Mouse (Mus musculus) heart, embryonic 12.5 days (tissue): ENCODE results near the gene Heatr6. TPM values are rescaled to one million over a fixed set of nuclear protein-coding genes. Genes with fewer than 3 reads are reported as not detected.

Experiments
- ATAC-seq: fragments of 200-750 bp; cut with Nextera tagmentation; 2 replicates; pipeline ENCODE4 v1.8.0; 2017; ENCODE audit warnings: moderate TSS enrichment, moderate library complexity; ENCODE audit not compliant: insufficient number of reproducible peaks, low FRiP score
- H3K27ac ChIP-seq: fragments of 300-500 bp; sonication (generic); 2 replicates; pipeline ENCODE4 v1.5.1; 2016; ENCODE audit warnings: mild to moderate bottlenecking, moderate library complexity; ENCODE audit not compliant: poor library complexity, severe bottlenecking
- H3K27me3 ChIP-seq: fragments of 300-500 bp; sonication (generic); replicated peaks from 2 replicates; pipeline ENCODE4 v1.6.1; 2016; ENCODE audit warnings: mild to moderate bottlenecking, moderate library complexity
- H3K36me3 ChIP-seq: fragments of 300-500 bp; sonication (generic); 2 replicates; pipeline ENCODE4 v1.6.1; 2016; ENCODE audit warnings: mild to moderate bottlenecking, moderate library complexity
- H3K4me1 ChIP-seq: fragments of 300-500 bp; sonication (generic); replicated peaks from 2 replicates; pipeline ENCODE4 v1.6.1; 2016; ENCODE audit warnings: mild to moderate bottlenecking
- H3K4me2 ChIP-seq: fragments of 300-500 bp; sonication (generic); 2 replicates; pipeline ENCODE4 v1.6.1; 2016; ENCODE audit warnings: mild to moderate bottlenecking, moderate library complexity
- H3K4me3 ChIP-seq: fragments of 300-500 bp; sonication (generic); 2 replicates; pipeline ENCODE4 v1.5.1; 2016; ENCODE audit warnings: mild to moderate bottlenecking
- H3K9ac ChIP-seq: fragments of 300-500 bp; sonication (generic); 2 replicates; pipeline ENCODE4 v1.6.1; 2016; ENCODE audit warnings: mild to moderate bottlenecking, moderate library complexity
- H3K9me3 ChIP-seq: fragments of 300-500 bp; sonication (generic); replicated peaks from 2 replicates; pipeline ENCODE4 v1.6.1; 2016; ENCODE audit warnings: mild to moderate bottlenecking, moderate library complexity
- WGBS: fragments of 180-500 bp; shearing (Covaris S2); methylation state at CpG from one replicate; pipeline ENCODE4 v1.1.7; 2016; 5-methylcytosine and 5-hydroxymethylcytosine counted together
- polyA plus RNA-seq: library from polyadenylated mRNA; unstranded; fragments of >200 nt; fragmentation: Nextera tagmentation; extraction: Ambion mirVana; gene quantifications from 2 replicates; pipeline ENCODE4 v1.2.1, GENCODE M21; 2016

Heatr6 gene
- polyA plus RNA-seq, 1 experiment from 2014 or later = 15.0 TPM

DNA sequence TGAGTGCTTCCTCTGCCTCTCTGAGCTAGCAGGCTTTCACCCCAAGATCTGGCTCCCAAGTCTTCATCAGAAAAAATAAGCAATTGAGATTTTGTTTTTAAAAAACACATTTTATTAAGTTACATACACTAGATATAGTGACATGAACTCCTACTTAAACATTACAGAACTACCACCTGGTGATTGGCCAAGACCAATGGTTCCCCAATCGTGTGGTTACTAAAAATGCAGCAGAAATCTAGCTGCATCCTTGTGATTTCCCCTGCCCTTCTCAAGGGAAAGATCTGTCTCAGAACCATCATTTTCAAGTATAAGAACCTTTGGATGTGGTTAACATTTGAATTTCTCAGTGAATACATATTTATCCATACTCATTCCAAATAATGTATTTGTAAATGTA, 19.3 kb upstream of the Heatr6 start:
- 78% methylated on average over 1 of the region's 1 CpGs for WGBS

GRCm38 (mm10) chr11:83735881-83736280, 17.6 kb upstream of the Heatr6 start:
- H3K27me3 ChIP-seq = peaks cover 11% of the 10 kb centered on the region
- 47% methylated on average over 2 of the region's 2 CpGs for WGBS
- no peak for ATAC-seq

More for the DNA sequence above, 19.3 kb upstream of the Heatr6 start:
- H3K4me3 ChIP-seq = no peak overlapping the region
- ATAC-seq = no peak
- no peak overlapping the region for H3K4me2 ChIP-seq
- H3K9ac ChIP-seq = no peak overlapping the region
- no peaks in the 10 kb centered on the region for H3K4me1 ChIP-seq
- peaks cover 5% of the 10 kb centered on the region; the same call in 1 of the 2 replicates for H3K9me3 ChIP-seq
- no peak overlapping the region for H3K27ac ChIP-seq
- H3K27me3 ChIP-seq = peaks cover 7% of the 10 kb centered on the region; the same call in 1 of the 2 replicates
- no peaks in the 10 kb centered on the region for H3K36me3 ChIP-seq

GRCm38 (mm10) chr11:83737109-83737558, 16.4 kb upstream of the Heatr6 start:
- Histone ChIP-seq H3K4me3 (no peak overlapping the region), H3K4me1 (no peaks in the 10 kb centered on the region), H3K27me3 (peaks cover 22% of the 10 kb centered on the region), H3K4me2 (no peak overlapping the region), H3K36me3 (no peaks in the 10 kb centered on the region), H3K9ac (no peak overlapping the region), H3K9me3 (peaks cover 5% of the 10 kb centered on the region; the same call in 1 of the 2 replicates), H3K27ac (no peak overlapping the region)
- 72% methylated on average over 3 of the region's 3 CpGs for WGBS
- no peak for ATAC-seq

More at GRCm38 (mm10) chr11:83735881-83736280, 17.6 kb upstream of the Heatr6 start:
- Histone ChIP-seq H3K4me2 (no peak overlapping the region), H3K9me3 (peaks cover 5% of the 10 kb centered on the region; the same call in 1 of the 2 replicates), H3K27ac (no peak overlapping the region), H3K4me3 (no peak overlapping the region), H3K36me3 (no peaks in the 10 kb centered on the region), H3K4me1 (no peaks in the 10 kb centered on the region), H3K9ac (no peak overlapping the region)

DNA sequence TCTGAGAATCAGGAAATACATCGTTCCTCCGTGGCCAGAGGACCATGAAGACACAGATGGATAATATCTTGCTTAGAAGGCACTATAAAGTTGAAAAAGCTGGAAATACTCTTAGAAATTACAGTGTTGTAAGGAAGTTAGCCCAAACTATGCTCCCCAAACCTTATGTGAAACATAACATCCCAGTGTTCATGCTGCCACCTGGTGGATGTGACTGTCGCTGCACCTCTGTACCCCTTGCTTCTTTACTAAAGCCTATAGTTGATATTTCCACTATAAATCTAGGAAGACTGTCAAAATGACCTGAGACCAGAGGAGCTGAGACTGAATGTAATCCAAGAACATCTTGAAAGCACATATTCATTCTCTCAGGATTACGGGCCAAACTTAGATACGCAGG, 14.3 kb upstream of the Heatr6 start:
- H3K4me3 ChIP-seq = no peak overlapping the region
- no peak overlapping the region for H3K27ac ChIP-seq
- no peak overlapping the region for H3K4me2 ChIP-seq
- H3K4me1 ChIP-seq = no peaks in the 10 kb centered on the region
- ATAC-seq = no peak
- peaks cover 37% of the 10 kb centered on the region for H3K27me3 ChIP-seq
- no peaks in the 10 kb centered on the region for H3K36me3 ChIP-seq
- H3K9me3 ChIP-seq = no peaks in the 10 kb centered on the region
- no peak overlapping the region for H3K9ac ChIP-seq
- WGBS = 17% methylated on average over 5 of the region's 5 CpGs

DNA sequence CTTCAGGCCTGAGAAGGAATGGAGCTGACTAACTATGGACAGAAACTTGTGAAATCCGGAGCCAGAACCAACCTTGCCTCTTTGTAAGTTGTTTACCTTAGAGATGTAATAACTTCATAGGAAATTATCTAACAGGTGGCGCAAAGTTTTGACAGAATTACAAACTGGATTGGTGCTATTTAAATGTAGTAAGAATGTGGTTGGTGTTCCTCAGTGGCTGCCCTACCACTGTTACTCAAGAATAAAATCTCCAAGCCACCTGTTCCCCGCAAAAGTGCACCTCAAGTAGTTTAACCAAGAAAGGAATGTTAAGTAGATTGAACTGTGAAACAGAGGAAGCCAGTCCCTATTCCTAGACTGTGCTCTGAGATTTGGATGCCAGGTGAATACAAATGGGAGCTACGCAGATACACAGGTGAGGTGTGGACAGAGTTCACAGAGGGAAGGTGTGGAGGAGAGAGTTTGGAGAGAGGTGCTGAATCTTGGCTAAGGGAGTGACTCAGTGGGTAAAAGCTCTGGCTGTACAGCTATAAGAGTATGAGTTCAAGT, 13.0 kb upstream of the Heatr6 start:
- no peaks in the 10 kb centered on the region for H3K9me3 ChIP-seq
- ATAC-seq = no peak
- 69% methylated on average over 4 of the region's 4 CpGs for WGBS
- H3K27ac ChIP-seq = no peak overlapping the region
- H3K4me1 ChIP-seq = no peaks in the 10 kb centered on the region
- no peaks in the 10 kb centered on the region for H3K36me3 ChIP-seq
- H3K4me3 ChIP-seq = no peak overlapping the region
- peaks cover 49% of the 10 kb centered on the region for H3K27me3 ChIP-seq
- H3K9ac ChIP-seq = no peak overlapping the region
- H3K4me2 ChIP-seq = no peak overlapping the region

- Histone ChIP-seq H3K27me3 (peaks cover 62% of the 10 kb centered on the region), H3K9ac (no peak overlapping the region), H3K36me3 (no peaks in the 10 kb centered on the region), H3K4me3 (no peak overlapping the region), H3K9me3 (no peaks in the 10 kb centered on the region), H3K4me1 (no peaks in the 10 kb centered on the region), H3K27ac (no peak overlapping the region), H3K4me2 (no peak overlapping the region)
- 53% methylated on average over 5 of the region's 5 CpGs for WGBS
- no peak for ATAC-seq
These were observed 11.7 kb upstream of the Heatr6 start for GRCm38 (mm10) chr11:83741841-83742240.

DNA sequence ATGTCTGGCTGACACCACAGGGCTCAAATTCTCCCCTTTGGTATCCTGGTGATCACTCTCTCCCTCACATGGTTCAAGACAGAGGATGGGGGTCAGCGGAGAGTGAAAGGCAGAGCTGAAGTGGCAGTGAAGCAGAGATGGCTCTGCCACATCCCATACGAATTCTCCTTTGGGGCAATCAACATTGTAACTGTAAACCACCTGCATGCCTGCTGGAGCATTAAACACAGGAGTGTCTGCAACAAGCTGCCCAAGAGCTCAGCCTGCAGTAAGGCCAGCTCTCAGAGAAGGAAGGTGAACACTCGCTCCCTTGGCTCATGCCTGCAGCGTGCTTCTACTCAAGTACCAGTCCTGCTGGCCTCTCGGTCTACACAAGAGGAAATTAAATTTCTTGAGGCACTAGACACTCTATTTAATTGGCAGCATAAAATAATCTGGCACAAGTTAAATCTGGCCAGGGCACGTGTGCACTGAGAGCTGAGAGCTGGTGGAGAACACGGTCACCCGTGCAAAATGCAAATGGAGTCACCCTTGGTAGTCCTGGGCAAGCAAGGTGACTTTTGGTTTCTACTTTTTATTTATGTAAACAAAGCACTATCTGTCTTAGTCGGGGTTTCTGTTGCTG, 10.7 kb upstream of the Heatr6 start:
- 71% methylated on average over 9 of the region's 9 CpGs for WGBS
- Histone ChIP-seq H3K36me3 (no peaks in the 10 kb centered on the region), H3K9me3 (no peaks in the 10 kb centered on the region), H3K27ac (no peak overlapping the region), H3K4me3 (no peak overlapping the region), H3K4me2 (no peak overlapping the region), H3K4me1 (no peaks in the 10 kb centered on the region), H3K9ac (no peak overlapping the region), H3K27me3 (peaks cover 72% of the 10 kb centered on the region)
- no peak for ATAC-seq

DNA sequence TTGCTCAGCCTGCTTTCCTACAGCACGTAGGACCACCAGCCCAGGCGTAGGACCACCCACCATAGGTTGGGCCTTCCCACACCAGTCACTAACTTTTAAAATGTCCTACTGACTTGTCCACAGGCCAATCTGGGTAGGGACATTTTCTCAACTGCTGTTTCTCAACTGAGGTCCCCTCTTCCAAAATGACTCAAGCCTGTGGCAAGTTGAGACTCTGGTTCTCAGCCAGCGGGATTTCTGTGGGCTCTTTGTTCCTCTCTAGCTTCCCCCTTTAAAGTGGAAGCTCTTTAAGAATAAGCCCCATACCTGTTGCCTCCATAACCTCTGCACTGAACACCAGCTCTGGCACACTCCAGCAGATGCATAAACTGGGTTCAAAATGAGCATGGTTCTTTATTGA, 10.0 kb upstream of the Heatr6 start:
- Histone ChIP-seq H3K27ac (no peak overlapping the region), H3K4me3 (no peak overlapping the region), H3K9me3 (no peaks in the 10 kb centered on the region), H3K27me3 (peaks cover 74% of the 10 kb centered on the region), H3K4me2 (no peak overlapping the region), H3K9ac (no peak overlapping the region), H3K4me1 (no peaks in the 10 kb centered on the region), H3K36me3 (no peaks in the 10 kb centered on the region)
- 66% methylated on average over 3 of the region's 3 CpGs for WGBS
- ATAC-seq = no peak

- Histone ChIP-seq H3K4me1 (no peaks in the 10 kb centered on the region), H3K9ac (no peak overlapping the region), H3K36me3 (no peaks in the 10 kb centered on the region), H3K27ac (no peak overlapping the region), H3K4me3 (no peak overlapping the region), H3K4me2 (no peak overlapping the region), H3K27me3 (peaks cover 74% of the 10 kb centered on the region), H3K9me3 (no peaks in the 10 kb centered on the region)
- ATAC-seq = no peak
- WGBS = 44% methylated on average over 4 of the region's 4 CpGs
These were observed 7.3 kb upstream of the Heatr6 start for GRCm38 (mm10) chr11:83746152-83746551.

- no peaks in the 10 kb centered on the region for H3K4me1 ChIP-seq
- H3K27me3 ChIP-seq = peaks cover 73% of the 10 kb centered on the region
- H3K9ac ChIP-seq = no peak within 1 kb of the TSS
- no peak within 1 kb of the TSS for H3K4me3 ChIP-seq
- no peaks in the 10 kb centered on the region for H3K9me3 ChIP-seq
- WGBS = 62% methylated on average over 5 of the region's 5 CpGs
- H3K27ac ChIP-seq = no peak within 1 kb of the TSS
- H3K4me2 ChIP-seq = no peak within 1 kb of the TSS
- H3K36me3 ChIP-seq = no peaks in the 10 kb centered on the region
- ATAC-seq = no peak
These were observed 6.8 kb upstream of the Heatr6 start, which contains the start of gene Wfdc21 for GRCm38 (mm10) chr11:83746681-83747080. Wfdc21 (plus strand) TSS chr11:83746940.

- 59% methylated on average over 6 of the region's 6 CpGs for WGBS
- H3K27me3 ChIP-seq = peaks cover 74% of the 10 kb centered on the region
- no peaks in the 10 kb centered on the region for H3K36me3 ChIP-seq
- no peak overlapping the region for H3K4me2 ChIP-seq
- no peak for ATAC-seq
- H3K9me3 ChIP-seq = no peaks in the 10 kb centered on the region
- H3K27ac ChIP-seq = no peak overlapping the region
- no peak overlapping the region for H3K4me3 ChIP-seq
- H3K4me1 ChIP-seq = no peaks in the 10 kb centered on the region
- no peak overlapping the region for H3K9ac ChIP-seq
These were observed 5.9 kb upstream of the Heatr6 start for GRCm38 (mm10) chr11:83747376-83748265.
